ENCODE assay signal across 9 mouse cellular contexts in genomic region chr10:125839621-125840141, GRCm38 (mm10).
A peak's percentile ranks its signal among the peaks of the same experiment; 100 is the strongest.
DNase-seq lines count a peak whose midpoint lies in the region; ATAC-seq and TF ChIP-seq lines count a peak whose summit lies in the region.
"Had no signal": no experiment of that assay in that cellular context is flagged by ENCODE, and none has a peak within 500 bp of the region (broad histone marks: within the 10 kb centered on the region; RNA-seq: fewer than 3 reads in every experiment).

No protein-coding gene starts in this region.

- H3K27ac ChIP-seq in midbrain, embryonic 10.5 days (replicated peaks) = peak overlapping the region; percentile 69
- no peak overlapping the region for H3K27ac ChIP-seq in midbrain, postnatal 0 days (ENCODE audit: low read depth, low read length)
- H3K27ac ChIP-seq in forebrain, postnatal 0 days (ENCODE audit: low read depth, low read length) = no peak overlapping the region
- peak overlapping the region; percentile 28 for H3K27ac ChIP-seq in limb, embryonic 13.5 days
- H3K27ac ChIP-seq: lung, embryonic 15.5 days had no signal

- no peaks in the 10 kb centered on the region for H3K9me3 ChIP-seq in midbrain, embryonic 10.5 days (replicated peaks)
- no peaks in the 10 kb centered on the region for H3K9me3 ChIP-seq in midbrain, postnatal 0 days (ENCODE audit: low read length)
- H3K9me3 ChIP-seq in forebrain, postnatal 0 days (ENCODE audit: low read length) = no peaks in the 10 kb centered on the region
- no peaks in the 10 kb centered on the region for H3K9me3 ChIP-seq in limb, embryonic 13.5 days
- H3K9me3 ChIP-seq: lung, embryonic 15.5 days had no signal

- no peak overlapping the region for H3K4me2 ChIP-seq in midbrain, postnatal 0 days (ENCODE audit: low read depth, low read length, poor library complexity, severe bottlenecking)
- no peak overlapping the region for H3K4me2 ChIP-seq in forebrain, postnatal 0 days (ENCODE audit: low read depth)
- H3K4me2 ChIP-seq in limb, embryonic 13.5 days (replicated peaks) = peak overlapping the region; percentile 37
- H3K4me2 ChIP-seq: lung, embryonic 15.5 days had no signal

- peaks cover 13% of the 10 kb centered on the region for H3K4me1 ChIP-seq in midbrain, embryonic 10.5 days
- H3K4me1 ChIP-seq in midbrain, postnatal 0 days (ENCODE audit: insufficient read depth, low read length) = no peaks in the 10 kb centered on the region
- peaks cover 8% of the 10 kb centered on the region; the same call in 1 of the 2 replicates for H3K4me1 ChIP-seq in forebrain, postnatal 0 days (ENCODE audit: insufficient read depth)
- H3K4me1 ChIP-seq in limb, embryonic 13.5 days = peaks cover 24% of the 10 kb centered on the region

- no peaks in the 10 kb centered on the region for H3K36me3 ChIP-seq in midbrain, embryonic 10.5 days
- no peaks in the 10 kb centered on the region for H3K36me3 ChIP-seq in midbrain, postnatal 0 days (ENCODE audit: insufficient read depth, low read length)
- no peaks in the 10 kb centered on the region for H3K36me3 ChIP-seq in forebrain, postnatal 0 days (ENCODE audit: insufficient read depth)
- H3K36me3 ChIP-seq in limb, embryonic 13.5 days = no peaks in the 10 kb centered on the region
- H3K36me3 ChIP-seq: lung, embryonic 15.5 days had no signal

- H3K9ac ChIP-seq in midbrain, postnatal 0 days (replicated peaks; ENCODE audit: low read length, poor library complexity, severe bottlenecking) = no peak overlapping the region
- H3K9ac ChIP-seq in forebrain, postnatal 0 days = peak overlapping the region; percentile 22; the same call in 1 of the 2 replicates
- no peak overlapping the region for H3K9ac ChIP-seq in limb, embryonic 13.5 days
- H3K9ac ChIP-seq: lung, embryonic 15.5 days had no signal

- TF ChIP-seq CTCF in midbrain, postnatal 0 days (IDR thresholded peaks at IDR 0.05) = no peak
- no peak for TF ChIP-seq CTCF in forebrain, postnatal 0 days (IDR thresholded peaks at IDR 0.05; ENCODE audit: low read depth)

- DNase-seq in midbrain, embryonic 10.5 days (ENCODE audit: low spot score) = no peak
- no peak for DNase-seq in midbrain, postnatal 0 days (ENCODE audit: low spot score)
- peak; percentile 28 for DNase-seq in forebrain, postnatal 0 days
- peak; percentile 72 for DNase-seq in telencephalon, adult 2 months (ENCODE audit: low read depth, low spot score)
- DNase-seq in thymus, postnatal 14 days = no peak
- DNase-seq in heart, postnatal 14 days = no peak

- intact Hi-C loops in heart, postnatal 14 days (cut with DNase I) = no loop called here

- no peak for ATAC-seq in midbrain, postnatal 0 days (ENCODE audit: low FRiP score)
- peak; percentile 34 for ATAC-seq in forebrain, postnatal 0 days
- ATAC-seq in limb, embryonic 13.5 days (ENCODE audit: low FRiP score, low read depth) = no peak
- ATAC-seq in activated CD4-positive, CD25-positive, alpha-beta regulatory T cell, adult 4 months = no peak

- 34% methylated on average over 5 of the region's 5 CpGs for WGBS in midbrain, embryonic 10.5 days
- WGBS in midbrain, postnatal 0 days = 27% methylated on average over 5 of the region's 5 CpGs
- 5% methylated on average over 5 of the region's 5 CpGs for WGBS in forebrain, postnatal 0 days
- 7% methylated on average over 5 of the region's 5 CpGs for WGBS in limb, embryonic 13.5 days

- H3K4me3 ChIP-seq in midbrain, embryonic 10.5 days = no peak overlapping the region
- H3K4me3 ChIP-seq in midbrain, postnatal 0 days (ENCODE audit: low read depth, low read length) = no peak overlapping the region
- no peak overlapping the region for H3K4me3 ChIP-seq in forebrain, postnatal 0 days (ENCODE audit: low read depth, low read length)
- H3K4me3 ChIP-seq in limb, embryonic 13.5 days = no peak overlapping the region
- H3K4me3 ChIP-seq: lung, embryonic 15.5 days had no signal

- no peaks in the 10 kb centered on the region for H3K27me3 ChIP-seq in midbrain, embryonic 10.5 days (ENCODE audit: low read depth, poor library complexity, severe bottlenecking)
- H3K27me3 ChIP-seq in midbrain, postnatal 0 days (ENCODE audit: insufficient read depth, low read length) = no peaks in the 10 kb centered on the region
- H3K27me3 ChIP-seq in forebrain, postnatal 0 days (ENCODE audit: insufficient read depth, low read length) = no peaks in the 10 kb centered on the region
- no peaks in the 10 kb centered on the region for H3K27me3 ChIP-seq in limb, embryonic 13.5 days
- H3K27me3 ChIP-seq: lung, embryonic 15.5 days had no signal

Comparison
In these comparisons a context has a peak if more than half of its experiments do, and no peak if none do; other contexts are left out.
1. H3K27ac ChIP-seq: peak in midbrain, embryonic 10.5 days (single experiment) and limb, embryonic 13.5 days (single experiment); none in midbrain, postnatal 0 days (single experiment) and forebrain, postnatal 0 days (single experiment).
2. DNase-seq: peak in forebrain, postnatal 0 days (single experiment) and telencephalon, adult 2 months (single experiment); none in midbrain, embryonic 10.5 days (single experiment), midbrain, postnatal 0 days (single experiment), thymus, postnatal 14 days (single experiment) and heart, postnatal 14 days (0 of 2).